8 mouse cellular contexts compared by ENCODE assay signal in the genomic region with DNA sequence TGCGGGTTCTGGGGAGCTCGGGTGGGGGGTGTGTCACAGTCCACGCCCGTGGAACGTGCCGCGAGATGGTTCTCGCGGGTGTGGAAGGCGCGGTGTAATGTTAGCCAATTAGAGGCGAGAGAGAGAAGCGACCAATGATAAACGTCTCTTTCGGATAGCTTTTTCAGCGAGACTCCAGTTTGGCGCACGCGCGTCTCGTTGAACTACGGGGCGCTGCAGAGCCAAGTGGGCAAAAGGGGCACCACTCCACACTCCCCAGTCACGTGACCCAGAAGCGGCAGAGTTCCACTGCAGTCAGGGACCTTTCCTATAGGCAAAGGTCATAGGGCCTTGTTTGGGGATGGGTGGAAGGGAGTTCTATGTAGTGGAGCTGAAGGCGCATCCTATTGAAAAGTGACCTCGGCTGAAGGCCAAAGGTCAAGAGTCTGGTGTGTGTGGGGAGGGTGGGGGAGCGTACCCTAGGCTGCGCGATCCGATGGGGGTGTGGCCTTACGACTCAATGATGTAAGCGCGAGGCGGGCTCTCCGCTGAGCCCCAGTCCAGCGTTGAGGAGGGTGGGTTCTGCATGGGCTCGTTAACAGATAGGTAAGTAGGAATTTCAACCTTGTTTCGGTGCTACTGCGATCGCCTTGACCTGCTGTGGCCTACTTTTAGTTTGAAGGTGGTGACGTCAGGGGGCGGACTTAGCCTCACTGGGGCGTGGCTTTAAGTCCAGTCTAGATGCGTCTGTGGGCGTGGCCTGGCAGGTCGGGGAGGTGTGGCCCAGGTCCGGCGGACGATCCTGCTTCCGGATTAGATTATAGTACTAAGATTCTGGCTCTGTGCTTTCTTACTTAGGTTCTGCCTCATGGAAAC. TPM values are rescaled to one million over a fixed set of nuclear protein-coding genes. Genes with fewer than 3 reads are reported as not detected.
DNase-seq lines count a peak whose midpoint lies in the region; ATAC-seq and TF ChIP-seq lines count a peak whose summit lies in the region.

A gene (plus strand): TSS at position 97 of the 855 bp plus-strand sequence.

- intact Hi-C loops in gastrocnemius, adult 2 months (cut with DNase I), result loop anchor here (5.0 to 10.0 kb wide), 2 partner anchors 110 to 523 kb away; a partner anchor contains a TSS
- intact Hi-C loops in left cerebral cortex, adult 2 months (cut with DNase I), result loop anchor here (1.0 kb wide), 1 partner anchor 110 kb away; a partner anchor contains a TSS

- peak within 1 kb of the TSS; percentile 98 for H3K27ac ChIP-seq in gastrocnemius, adult 2 months
- peak within 1 kb of the TSS; percentile 90 for H3K27ac ChIP-seq in hindbrain, postnatal 0 days
- H3K27ac ChIP-seq in left cerebral cortex, adult 2 months, result peak within 1 kb of the TSS; percentile 98

- under 1% methylated on average over 51 of the region's 51 CpGs for WGBS in hindbrain, postnatal 0 days

- H3K9ac ChIP-seq in hindbrain, postnatal 0 days (replicated peaks; ENCODE audit: low read length), result peak within 1 kb of the TSS; percentile 63

- peak within 1 kb of the TSS; percentile 93 for H3K4me3 ChIP-seq in gastrocnemius, adult 2 months
- H3K4me3 ChIP-seq in hindbrain, postnatal 0 days (ENCODE audit: low read length), result peak within 1 kb of the TSS; percentile 59
- peak within 1 kb of the TSS; percentile 84 for H3K4me3 ChIP-seq in left cerebral cortex, adult 2 months

- no peaks in the 10 kb centered on the region for H3K9me3 ChIP-seq in hindbrain, postnatal 0 days (ENCODE audit: low read length)

- no peaks in the 10 kb centered on the region for H3K27me3 ChIP-seq in hindbrain, postnatal 0 days (ENCODE audit: insufficient read depth, low read length)

- peak; percentile 86 for DNase-seq in WW6 (ENCODE audit: low read depth, low spot score)
- peak; percentile 81 to 88 for DNase-seq in cerebellum, postnatal 4 days (ENCODE audit: low spot score in 2 of 2)
- peak; percentile 95 for DNase-seq in gastrocnemius, adult 2 months
- DNase-seq in hindbrain, postnatal 0 days (ENCODE audit: low spot score), result peak; percentile 97
- DNase-seq in left cerebral cortex, adult 2 months (ENCODE audit: extremely low spot score in 1 of 2, low spot score in 2 of 2), result peak; percentile 89 to 93
- peak; percentile 91 to 95 for DNase-seq in right cerebral cortex, adult 2 months (ENCODE audit: low spot score in 2 of 2)
- peak; percentile 97 for DNase-seq in urinary bladder, postnatal 14 days (ENCODE audit: low spot score)

- TF ChIP-seq CTCF in gastrocnemius, adult 2 months (IDR thresholded peaks at IDR 0.05), result no peak
- TF ChIP-seq CTCF in hindbrain, postnatal 0 days (IDR thresholded peaks at IDR 0.05; ENCODE audit: low read depth), result peak; percentile 58
- TF ChIP-seq CTCF in left cerebral cortex, adult 2 months (IDR thresholded peaks at IDR 0.05), result no peak; the same call in 1 of the 2 replicates

- H3K4me2 ChIP-seq in hindbrain, postnatal 0 days (ENCODE audit: low read depth, low read length), result peak within 1 kb of the TSS; percentile 85

- peaks cover 6% of the 10 kb centered on the region; the same call in 1 of the 2 replicates for H3K36me3 ChIP-seq in hindbrain, postnatal 0 days (ENCODE audit: insufficient read depth, low read length)

- peaks cover 6% of the 10 kb centered on the region for H3K4me1 ChIP-seq in hindbrain, postnatal 0 days (ENCODE audit: insufficient read depth, low read length)

- ATAC-seq in hindbrain, postnatal 0 days, result peak; percentile 93
- peak; percentile 87 for ATAC-seq in megakaryocyte, adult 5-6 weeks (ENCODE audit: poor library complexity, severe bottlenecking)

RNA-seq across cellular contexts. Expression of the gene that starts here (rescaled TPM):
- total RNA-seq in gastrocnemius, adult 2 months (2021), result 10 to 100 TPM in 1 of 2 experiments, 1 to 10 TPM in 1; 9.0 to 17.9 TPM
- total RNA-seq in hindbrain, postnatal 0 days (2014; rRNA removed), result 59.1 and 66.2 TPM in 2 replicates
- polyA plus RNA-seq in hindbrain, postnatal 0 days (2015; fragmentation: Nextera tagmentation; extraction: Ambion mirVana), result 83.6 and 86.4 TPM in 2 replicates
- total RNA-seq in left cerebral cortex, adult 2 months (2021), result 10 to 100 TPM; 29.4 to 30.6 TPM
- total RNA-seq in megakaryocyte, adult 5-6 weeks (2015), result 16.3 and 19.8 TPM in 2 replicates
- 8.4 and 8.6 TPM in 2 replicates for total RNA-seq in megakaryocyte, adult 5-6 weeks (2017)

Comparison
In these comparisons a context has a peak if more than half of its experiments do, and no peak if none do; other contexts are left out.
1. Peak in every context shown above with its lines: DNase-seq, ATAC-seq, H3K4me3 ChIP-seq and H3K27ac ChIP-seq.